Mouse (Mus musculus) forebrain, embryonic 10.5 days (tissue): Measurements from ENCODE around the gene Trim24. TPM values are rescaled to one million over a fixed set of nuclear protein-coding genes. Genes with fewer than 3 reads are reported as not detected.

ENCODE experiments used
- DNase-seq: peaks from one replicate; pipeline ENCODE4 v3.0.0-alpha.2; 2017; ENCODE audit warnings: low spot score; ENCODE audit errors: extremely low spot score
- H3K27ac ChIP-seq: fragments of 300-500 bp; sonication (generic); 2 replicates; pipeline ENCODE4 v1.5.1; 2016; ENCODE audit warnings: mild to moderate bottlenecking
- H3K27me3 ChIP-seq: fragments of 300-500 bp; sonication (generic); 2 replicates; pipeline ENCODE4 v1.6.1; 2016; ENCODE audit warnings: mild to moderate bottlenecking; ENCODE audit not compliant: poor library complexity, severe bottlenecking
- H3K36me3 ChIP-seq: fragments of 300-500 bp; sonication (generic); replicated peaks from 2 replicates; pipeline ENCODE4 v1.6.1; 2016; ENCODE audit warnings: mild to moderate bottlenecking, moderate library complexity
- H3K4me1 ChIP-seq: fragments of 300-500 bp; sonication (generic); 2 replicates; pipeline ENCODE4 v1.6.1; 2016
- H3K4me3 ChIP-seq: fragments of 300-500 bp; sonication (generic); 2 replicates; pipeline ENCODE4 v1.5.1; 2016; ENCODE audit warnings: mild to moderate bottlenecking, moderate library complexity
- H3K9me3 ChIP-seq: fragments of 300-500 bp; sonication (generic); 2 replicates; pipeline ENCODE4 v1.6.1; 2016; ENCODE audit warnings: mild to moderate bottlenecking, moderate library complexity
- WGBS: fragments of 180-500 bp; shearing (Covaris S2); methylation state at CpG from one replicate; pipeline ENCODE4 v1.1.7; 2016; 5-methylcytosine and 5-hydroxymethylcytosine counted together
- polyA plus RNA-seq: library from polyadenylated mRNA; unstranded; fragments of >200 nt; fragmentation: Nextera tagmentation; extraction: Ambion mirVana; gene quantifications from 2 replicates; pipeline ENCODE4 v1.2.1, GENCODE M21; 2016

The Trim24 gene
- polyA plus RNA-seq, 1 experiment from 2014 or later, result 19.6 TPM

DNA sequence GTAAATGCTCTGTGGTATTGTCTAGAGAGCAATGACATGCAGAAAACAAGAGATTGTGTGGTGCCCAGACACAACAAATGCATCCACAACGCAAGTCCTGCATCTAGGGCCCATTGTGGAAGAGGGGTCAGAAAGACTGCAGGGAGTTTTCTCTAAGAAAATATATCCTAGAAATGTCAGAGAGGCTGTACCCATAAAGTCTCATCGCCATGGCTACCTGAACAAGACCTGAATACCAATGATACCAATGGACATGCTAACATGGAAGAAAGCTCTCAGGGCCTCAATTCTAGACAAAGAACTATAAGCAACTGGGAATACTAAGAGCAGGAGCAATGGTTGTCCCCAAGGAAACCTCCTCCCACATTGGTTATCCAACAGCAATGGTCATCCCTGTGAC lies 142.2 kb downstream of the Trim24 start:
- DNase-seq, result no peak
- H3K4me3 ChIP-seq, result no peak overlapping the region
- H3K9me3 ChIP-seq, result no peaks in the 10 kb centered on the region
- no peaks in the 10 kb centered on the region for H3K27me3 ChIP-seq
- H3K36me3 ChIP-seq, result no peaks in the 10 kb centered on the region
- H3K4me1 ChIP-seq, result no peaks in the 10 kb centered on the region
- no peak overlapping the region for H3K27ac ChIP-seq
- WGBS, result 92% methylated on average over 2 of the region's 2 CpGs

Other genes starting within 250 kb of the Trim24 start
- gene Svopl, start 176.2 kb downstream of the Trim24 start, polyA plus RNA-seq, result 1.0 and 1.5 TPM in 2 replicates
- gene Tmem213, start 238.4 kb downstream of the Trim24 start, polyA plus RNA-seq, result not detected in 2 replicates